Mouse (Mus musculus) lung, adult 2 months (tissue): Measurements from ENCODE around the gene Olfr397.

Experiments
- CTCF ChIP-seq: fragments of 200-500 bp; IDR thresholded peaks from 2 replicates; pipeline ENCODE4 v1.5.1; 2011; ENCODE audit warnings: mild to moderate bottlenecking, low read length, control low read depth; ENCODE audit not compliant: insufficient read depth
- POLR2A ChIP-seq: fragments of 200-500 bp; IDR thresholded peaks from 2 replicates; pipeline ENCODE4 v1.6.1; 2011; ENCODE audit warnings: low read depth, mild to moderate bottlenecking, control low read depth, low read length, borderline replicate concordance; ENCODE audit errors: extremely low read depth

DNA sequence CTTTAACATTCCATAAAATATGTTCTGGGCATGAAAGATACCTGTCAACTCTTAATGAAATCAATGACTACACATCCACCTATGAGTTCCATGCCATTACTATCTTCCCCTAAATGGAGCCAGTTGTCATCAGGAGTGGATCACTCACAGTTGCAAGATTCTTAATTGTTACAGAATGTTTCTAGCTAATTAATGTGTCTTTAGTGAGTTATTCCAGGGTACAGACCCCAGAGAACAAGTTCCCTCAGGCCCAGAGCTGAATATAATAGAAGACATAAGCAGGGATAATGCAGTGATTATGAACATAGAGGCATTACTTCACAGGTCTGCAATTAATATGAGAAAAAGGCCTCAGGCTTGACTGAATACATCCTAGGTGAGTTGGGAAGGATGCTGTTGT lies 24.2 kb upstream of the Olfr397 start, which contains the start of gene Olfr23:
- TF ChIP-seq CTCF, result no peak
- TF ChIP-seq POLR2A, result no peak
